Mouse (Mus musculus) neutrophil, adult 5-6 weeks (primary cell): ENCODE results near the gene Mafb. TPM values are rescaled to one million over a fixed set of nuclear protein-coding genes. Genes with fewer than 3 reads are reported as not detected.

Experiments used
- ATAC-seq: fragments of 151-379, 151-347 bp; 2 replicates; pipeline ENCODE4 v1.8.0; 2017; ENCODE audit warnings: mild to moderate bottlenecking, moderate TSS enrichment; ENCODE audit not compliant: insufficient number of reproducible peaks, poor library complexity, low FRiP score, severe bottlenecking; ENCODE audit errors: extremely low read depth
- total RNA-seq: library from RNA; stranded (forward); fragments of 200-1000 nt; gene quantifications from 2 replicates; pipeline ENCODE4 v1.2.3, GENCODE M21; 2017

Mafb gene
- total RNA-seq, 1 experiment from 2014 or later = 0.81 TPM

- ATAC-seq = no peak
Observed at GRCm38 (mm10) chr2:160334111-160334661, 32.7 kb downstream of the Mafb start, which contains the start of gene Gm826. Gm826 (minus strand) TSS chr2:160334162.

GRCm38 (mm10) chr2:160332516-160333325, 34.1 kb downstream of the Mafb start:
- ATAC-seq = no peak

DNA sequence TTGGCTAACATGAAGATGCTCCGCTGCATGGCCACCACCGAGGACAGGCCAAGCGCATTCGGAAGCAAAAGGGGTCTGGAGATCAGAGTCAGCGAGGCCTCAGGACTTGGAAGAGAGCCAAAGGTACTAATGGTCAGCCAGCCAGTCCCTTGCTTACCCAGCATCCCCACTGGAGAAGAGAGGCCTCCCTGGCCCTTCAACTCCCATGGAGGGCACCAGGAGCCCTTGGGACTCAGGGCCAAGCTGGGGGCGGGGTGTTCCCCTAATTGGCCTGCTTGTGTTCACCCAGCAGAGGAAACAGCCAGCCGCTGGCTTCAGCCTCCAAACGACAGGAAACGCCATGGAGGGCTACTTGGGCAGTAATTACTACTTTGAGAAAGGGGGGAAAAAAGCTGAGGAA, 38.0 kb downstream of the Mafb start:
- ATAC-seq = no peak

- no peak for ATAC-seq
Observed at GRCm38 (mm10) chr2:160327716-160328115, 39.1 kb downstream of the Mafb start.

DNA sequence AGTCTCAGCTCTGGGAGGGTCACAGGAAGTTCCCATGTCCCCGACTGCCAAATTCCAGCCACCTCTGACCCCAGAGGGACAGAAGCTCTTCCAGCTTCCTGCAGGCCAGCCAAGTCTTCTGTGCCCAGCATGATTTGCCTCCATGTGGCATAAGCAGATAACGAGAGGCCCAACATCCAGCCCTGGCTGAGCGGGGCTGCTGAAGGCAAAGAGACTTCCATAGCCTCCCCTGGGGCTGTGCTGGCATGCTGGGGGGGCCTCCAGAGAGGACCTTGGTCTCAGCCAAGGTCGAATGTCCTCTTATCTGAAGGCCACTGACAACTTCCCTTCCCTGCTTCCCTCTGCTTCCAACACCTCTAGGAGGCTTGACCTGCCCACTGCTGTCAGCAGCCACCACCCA, 39.7 kb downstream of the Mafb start:
- no peak for ATAC-seq

DNA sequence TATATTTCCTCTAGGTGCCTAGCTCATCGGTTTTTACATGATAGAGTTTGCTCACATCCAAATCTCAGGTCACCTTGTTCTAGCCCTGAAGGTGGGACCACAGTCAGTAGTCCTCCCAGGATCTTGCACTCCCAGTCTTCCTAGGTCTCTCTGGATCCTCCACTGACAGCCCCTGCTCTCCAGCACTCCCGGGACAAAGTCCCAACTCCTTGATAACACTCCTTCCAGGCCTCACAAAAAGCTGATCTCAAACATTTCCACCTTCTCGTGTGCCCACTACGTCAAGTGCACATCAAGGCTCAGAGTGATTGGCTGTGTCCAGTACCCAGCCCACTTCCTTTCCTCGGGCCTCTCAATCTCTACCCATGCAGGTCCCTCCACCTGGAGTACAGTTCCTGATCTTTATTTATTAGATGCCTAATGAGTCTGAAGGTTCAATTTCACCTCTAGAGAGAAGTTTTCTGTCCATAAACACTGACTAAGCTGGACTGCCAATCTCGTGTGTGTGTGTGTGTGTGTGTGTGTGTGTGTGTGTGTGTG, 41.7 kb downstream of the Mafb start:
- ATAC-seq = no peak

DNA sequence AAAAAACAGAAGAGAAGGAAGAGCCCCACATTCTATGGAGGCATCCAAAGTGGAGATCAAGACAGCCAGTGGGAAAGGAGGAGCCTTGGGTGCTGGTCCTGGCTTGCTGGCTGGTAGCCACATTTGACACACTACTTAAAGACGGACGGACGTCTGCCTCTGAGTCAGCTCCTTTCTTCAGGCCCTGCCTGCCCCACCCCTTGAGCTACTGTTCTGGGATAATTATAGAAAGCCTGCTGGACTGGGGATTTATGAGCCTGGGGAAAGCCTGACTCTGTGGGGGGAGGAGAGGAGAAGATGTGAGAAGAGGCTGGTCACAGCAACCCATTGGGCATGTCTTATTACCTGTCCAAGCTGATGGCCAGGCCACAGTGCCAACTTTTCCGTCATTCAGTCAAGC, 45.0 kb downstream of the Mafb start:
- no peak for ATAC-seq

- no peak for ATAC-seq
Observed at GRCm38 (mm10) chr2:160318255-160318654, 48.6 kb downstream of the Mafb start.

Other genes starting within 250 kb of the Mafb start
- not detected in 2 replicates for gene Gm826, start 32.9 kb downstream of the Mafb start, total RNA-seq